Mouse (Mus musculus): Measurements from ENCODE around the gene Spint5. TPM values are rescaled to one million over a fixed set of nuclear protein-coding genes. Genes with fewer than 3 reads are reported as not detected.

Gene Spint5
- polyA plus RNA-seq (2017; shearing (Covaris generic)) = not detected

DNA sequence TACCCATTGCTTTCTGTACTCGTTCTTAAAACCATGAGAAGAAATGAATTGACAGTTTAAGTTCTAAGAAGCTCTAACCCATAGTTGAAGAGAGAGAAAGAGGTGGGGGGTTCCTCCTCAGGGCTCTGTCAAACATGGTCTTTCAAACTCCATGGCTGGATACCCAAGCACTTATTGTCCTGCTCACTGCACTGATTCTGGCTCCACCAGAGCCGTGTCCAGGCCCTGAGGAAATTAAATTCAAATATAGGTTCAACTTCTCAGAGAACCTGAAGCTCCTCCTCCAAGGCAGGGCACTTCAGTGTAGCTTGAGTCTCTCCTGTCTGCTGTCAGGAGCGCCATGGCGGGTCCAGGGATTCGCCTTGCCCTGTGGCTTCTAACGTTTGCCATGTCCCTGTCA, at the start of gene Spint5:
TSS of gene Spint5 (plus strand) at position 301 of the 400 bp plus-strand sequence.

DNA sequence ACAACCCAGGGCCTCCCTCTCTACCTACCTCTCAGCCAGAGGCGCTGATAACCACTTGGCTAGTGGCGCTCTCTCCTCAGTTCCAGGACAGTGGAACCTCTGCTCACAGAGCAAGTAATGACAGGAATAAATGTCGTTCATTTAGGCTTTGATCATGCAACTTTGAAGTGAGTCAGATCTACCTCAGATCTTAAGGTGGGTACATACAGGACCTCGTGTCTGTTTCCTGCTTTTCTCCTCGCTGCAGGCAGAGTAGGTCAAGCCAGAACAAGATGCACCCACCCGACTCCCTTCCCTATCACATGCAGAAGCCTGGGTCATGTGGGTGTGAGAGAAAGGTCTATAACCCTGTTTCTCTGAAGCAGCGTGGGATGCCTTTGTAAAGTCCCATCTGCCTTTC, 41.1 kb upstream of the Spint5 start, which contains the start of gene Wfdc11:
TSS of gene Wfdc11 (minus strand) at position 101 of the 400 bp plus-strand sequence.

DNA sequence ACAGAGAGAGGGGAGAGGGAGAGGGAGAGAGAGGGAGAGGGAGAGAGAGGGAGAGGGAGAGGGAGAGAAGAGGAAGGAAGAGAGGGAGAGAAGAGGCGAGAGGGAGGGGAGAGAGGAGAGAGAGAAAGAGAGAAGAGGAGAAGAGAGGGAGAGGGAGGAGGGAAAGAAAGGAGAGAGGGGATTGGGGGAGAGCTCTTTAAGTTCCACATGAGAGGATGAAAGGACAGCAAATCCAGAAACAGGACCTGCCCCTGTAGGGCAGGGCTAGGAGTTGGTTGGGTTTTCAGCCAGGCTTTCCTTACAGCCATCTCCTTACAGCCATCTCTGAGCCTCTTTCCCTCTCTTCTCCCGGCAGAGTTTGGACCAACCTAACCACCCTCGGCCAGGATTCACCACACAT, 30.3 kb upstream of the Spint5 start, which contains the start of gene Wfdc13:
TSS of gene Wfdc13 (plus strand) at position 301 of the 400 bp plus-strand sequence.

DNA sequence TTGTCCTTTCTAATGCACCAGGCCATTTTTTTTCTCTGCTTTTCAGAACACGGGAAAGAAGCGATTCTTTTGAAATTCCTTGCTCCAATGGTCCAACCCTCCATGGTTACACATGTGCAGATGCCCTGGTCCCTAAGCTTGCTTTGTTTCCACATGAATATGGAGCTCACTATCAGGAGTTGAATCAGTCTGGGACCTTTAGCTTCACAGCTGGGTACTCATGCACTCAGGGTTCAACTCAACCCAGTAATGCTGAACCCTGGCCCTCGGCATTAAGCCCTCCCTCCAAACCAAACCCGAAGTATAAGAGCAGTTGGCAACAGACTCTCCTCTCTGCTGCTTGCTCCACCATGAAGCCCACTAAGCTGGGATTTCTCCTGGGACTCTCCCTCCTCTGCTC, 16.9 kb upstream of the Spint5 start, which contains the start of gene Spint4:
TSS of gene Spint4 (plus strand) at position 301 of the 400 bp plus-strand sequence.

DNA sequence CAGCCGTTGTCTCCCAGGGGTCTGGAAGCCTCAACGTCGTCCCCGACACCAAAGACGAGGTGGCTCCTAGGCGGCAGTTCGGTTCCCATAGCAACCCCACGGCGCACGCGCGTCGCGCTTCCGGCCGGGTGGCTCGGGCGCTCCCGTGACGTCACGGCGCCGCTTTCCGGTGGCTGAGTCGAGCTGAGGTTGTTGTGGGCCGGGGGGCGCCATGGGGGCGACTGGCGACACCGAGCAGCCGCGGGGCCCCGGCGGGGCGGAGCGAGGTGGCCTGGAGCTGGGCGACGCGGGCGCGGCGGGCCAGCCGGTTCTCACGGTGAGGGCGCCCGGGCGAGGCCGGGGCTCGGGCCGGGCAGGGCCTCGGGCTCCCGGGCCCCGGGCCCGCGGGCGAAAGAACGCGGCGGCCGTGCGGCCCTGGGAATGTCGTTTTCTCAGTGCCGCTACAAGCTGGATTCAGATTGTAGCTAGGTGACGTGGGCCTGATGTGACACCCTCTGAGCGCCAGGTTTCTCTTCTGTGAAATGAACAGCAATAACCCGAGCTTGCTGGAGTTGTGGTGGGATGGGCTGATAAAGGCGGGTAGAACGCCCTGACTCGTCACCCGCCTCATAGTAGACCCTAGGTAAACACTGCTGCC, 30.9 kb downstream of the Spint5 start, which contains the start of the genes Wfdc3 and Dnttip1:
TSS of gene Wfdc3 (minus strand) at position 89 of the 637 bp plus-strand sequence.
TSS of gene Dnttip1 (plus strand) at position 141 of the 637 bp plus-strand sequence.

Other genes with a start within 250 kb of the Spint5 start
- gene Trp53tg5, start 241.6 kb upstream of the Spint5 start, polyA plus RNA-seq (2017; shearing (Covaris generic)) = under 1 TPM; 0.41 to 0.62 TPM
- 1 to 10 TPM; 6.3 to 6.8 TPM for gene Dbndd2, start 229.2 kb upstream of the Spint5 start, polyA plus RNA-seq (2017; shearing (Covaris generic))
- 10 to 100 TPM; 27.1 to 28.8 TPM for gene Pigt, start 217.8 kb upstream of the Spint5 start, polyA plus RNA-seq (2017; shearing (Covaris generic))
- gene Wfdc2, start 152.9 kb upstream of the Spint5 start, polyA plus RNA-seq (2017; shearing (Covaris generic)) = 1 to 10 TPM in 1 of 2 experiments, not detected in 1; 3.3 TPM
- not detected for gene Spint3, start 141.8 kb upstream of the Spint5 start, polyA plus RNA-seq (2017; shearing (Covaris generic))
- gene Wfdc6a, start 129.9 kb upstream of the Spint5 start, polyA plus RNA-seq (2017; shearing (Covaris generic)) = not detected
- not detected for gene Eppin, start 121.7 kb upstream of the Spint5 start, polyA plus RNA-seq (2017; shearing (Covaris generic))
- gene Wfdc6b, start 101.8 kb upstream of the Spint5 start, polyA plus RNA-seq (2017; shearing (Covaris generic)) = 1 to 10 TPM in 1 of 2 experiments, not detected in 1; 3.0 TPM
- gene Wfdc8, start 101.7 kb upstream of the Spint5 start, polyA plus RNA-seq (2017; shearing (Covaris generic)) = 1 to 10 TPM in 1 of 2 experiments, not detected in 1; 1.6 TPM
- gene Wfdc16, start 76.5 kb upstream of the Spint5 start, polyA plus RNA-seq (2017; shearing (Covaris generic)) = not detected
- gene Wfdc10, start 59.3 kb upstream of the Spint5 start, polyA plus RNA-seq (2017; shearing (Covaris generic)) = under 1 TPM in 1 of 2 experiments, not detected in 1; 0.88 TPM
- gene Wfdc9, start 58.7 kb upstream of the Spint5 start, polyA plus RNA-seq (2017; shearing (Covaris generic)) = 1 to 10 TPM in 1 of 2 experiments, under 1 TPM in 1; 0.51 to 1.6 TPM
- not detected for gene Wfdc11, start 41.2 kb upstream of the Spint5 start, polyA plus RNA-seq (2017; shearing (Covaris generic))
- not detected for gene Wfdc13, start 30.2 kb upstream of the Spint5 start, polyA plus RNA-seq (2017; shearing (Covaris generic))
- gene Spint4, start 16.8 kb upstream of the Spint5 start, polyA plus RNA-seq (2017; shearing (Covaris generic)) = not detected
- 1 to 10 TPM in 1 of 2 experiments, under 1 TPM in 1; 0.20 to 2.9 TPM for gene Wfdc3, start 30.6 kb downstream of the Spint5 start, polyA plus RNA-seq (2017; shearing (Covaris generic))
- 10 to 100 TPM; 61.3 to 61.5 TPM for gene Dnttip1, start 30.7 kb downstream of the Spint5 start, polyA plus RNA-seq (2017; shearing (Covaris generic))
- gene Ube2c, start 54.6 kb downstream of the Spint5 start, polyA plus RNA-seq (2017; shearing (Covaris generic)) = 1 to 10 TPM; 1.7 to 2.9 TPM
- gene Tnnc2, start 64.7 kb downstream of the Spint5 start, polyA plus RNA-seq (2017; shearing (Covaris generic)) = not detected
- gene Snx21, start 70.5 kb downstream of the Spint5 start, polyA plus RNA-seq (2017; shearing (Covaris generic)) = 1 to 10 TPM; 8.2 to 9.8 TPM
- 10 to 100 TPM; 29.7 to 34.5 TPM for gene Acot8, start 89.6 kb downstream of the Spint5 start, polyA plus RNA-seq (2017; shearing (Covaris generic))
- gene Zswim3, start 89.8 kb downstream of the Spint5 start, polyA plus RNA-seq (2017; shearing (Covaris generic)) = 10 to 100 TPM in 1 of 2 experiments, 1 to 10 TPM in 1; 8.2 to 11.0 TPM
- gene Zswim1, start 107.4 kb downstream of the Spint5 start, polyA plus RNA-seq (2017; shearing (Covaris generic)) = 10 to 100 TPM; 19.3 to 20.7 TPM
- not detected for gene Spata25, start 113.2 kb downstream of the Spint5 start, polyA plus RNA-seq (2017; shearing (Covaris generic))
- 100 to 1,000 TPM; 179 to 196 TPM for gene Ctsa, start 117.6 kb downstream of the Spint5 start, polyA plus RNA-seq (2017; shearing (Covaris generic))
- gene Neurl2, start 118.2 kb downstream of the Spint5 start, polyA plus RNA-seq (2017; shearing (Covaris generic)) = 1 to 10 TPM; 1.3 to 2.8 TPM
- 1 to 10 TPM in 1 of 2 experiments, under 1 TPM in 1; 0.52 to 9.3 TPM for gene Pltp, start 142.4 kb downstream of the Spint5 start, polyA plus RNA-seq (2017; shearing (Covaris generic))
- 100 to 1,000 TPM; 109 to 125 TPM for gene Pcif1, start 164.0 kb downstream of the Spint5 start, polyA plus RNA-seq (2017; shearing (Covaris generic))
- 10 to 100 TPM; 35.0 to 36.2 TPM for gene Zfp335, start 196.5 kb downstream of the Spint5 start, polyA plus RNA-seq (2017; shearing (Covaris generic))
- 1 to 10 TPM; 3.2 to 8.8 TPM for gene Mmp9, start 225.5 kb downstream of the Spint5 start, polyA plus RNA-seq (2017; shearing (Covaris generic))
- 1 to 10 TPM in 1 of 2 experiments, under 1 TPM in 1; 0.12 to 1.2 TPM for gene Slc12a5, start 245.5 kb downstream of the Spint5 start, polyA plus RNA-seq (2017; shearing (Covaris generic))

Measured in inflammation-experienced regulatory T-cells (primary cell).